Mouse (Mus musculus) kidney, embryonic 16.5 days (tissue): ENCODE measurements around the gene Ttc39d. TPM values are rescaled to one million over a fixed set of nuclear protein-coding genes. Genes with fewer than 3 reads are reported as not detected.
"Not testable (repeated sequence)": the region's sequence is repeated elsewhere in the genome, so short reads cannot be mapped to it uniquely, and the experiment has no call there.

Experiments used
- ATAC-seq: fragments of 200-750 bp; cut with Nextera tagmentation; 2 replicates; pipeline ENCODE4 v1.8.0; 2017; ENCODE audit warnings: moderate TSS enrichment; ENCODE audit not compliant: low FRiP score, low TSS enrichment
- H3K27ac ChIP-seq: fragments of 300-500 bp; sonication (generic); 2 replicates; pipeline ENCODE4 v1.5.1; 2014; ENCODE audit warnings: low read length
- H3K27me3 ChIP-seq: fragments of 300-500 bp; sonication (generic); 2 replicates; pipeline ENCODE4 v1.6.1; 2014; ENCODE audit warnings: low read length, control low read depth, mixed read lengths; ENCODE audit not compliant: insufficient read depth
- H3K36me3 ChIP-seq: fragments of 300-500 bp; sonication (generic); 2 replicates; pipeline ENCODE4 v1.6.1; 2014; ENCODE audit warnings: low read length, control low read depth, mixed read lengths; ENCODE audit not compliant: insufficient read depth
- H3K4me1 ChIP-seq: fragments of 300-500 bp; sonication (generic); 2 replicates; pipeline ENCODE4 v1.6.1; 2014; ENCODE audit warnings: low read length, control low read depth, mixed read lengths; ENCODE audit not compliant: insufficient read depth
- H3K4me2 ChIP-seq: fragments of 300-500 bp; sonication (generic); replicated peaks from 2 replicates; pipeline ENCODE4 v1.6.1; 2014; ENCODE audit warnings: low read depth, low read length
- H3K4me3 ChIP-seq: fragments of 300-500 bp; sonication (generic); 2 replicates; pipeline ENCODE4 v1.5.1; 2014; ENCODE audit warnings: mild to moderate bottlenecking, low read length
- H3K9ac ChIP-seq: fragments of 300-500 bp; sonication (generic); replicated peaks from 2 replicates; pipeline ENCODE4 v1.6.1; 2014; ENCODE audit warnings: low read length
- H3K9me3 ChIP-seq: fragments of 300-500 bp; sonication (generic); 2 replicates; pipeline ENCODE4 v1.6.1; 2016; ENCODE audit warnings: low read length, control low read depth
- WGBS: fragments of 180-500 bp; shearing (Covaris S2); extraction: QIAGEN DNeasy Blood & Tissue Kit; methylation state at CpG from one replicate; pipeline ENCODE4 v1.1.7; 2014; 5-methylcytosine and 5-hydroxymethylcytosine counted together
- polyA plus RNA-seq: library from polyadenylated mRNA; unstranded; fragments of >200 nt; fragmentation: Nextera tagmentation; extraction: Ambion mirVana; gene quantifications from 2 replicates; pipeline ENCODE4 v1.2.1, GENCODE M21; 2015

Ttc39d gene
- polyA plus RNA-seq, 1 experiment from 2014 or later: not detected

DNA sequence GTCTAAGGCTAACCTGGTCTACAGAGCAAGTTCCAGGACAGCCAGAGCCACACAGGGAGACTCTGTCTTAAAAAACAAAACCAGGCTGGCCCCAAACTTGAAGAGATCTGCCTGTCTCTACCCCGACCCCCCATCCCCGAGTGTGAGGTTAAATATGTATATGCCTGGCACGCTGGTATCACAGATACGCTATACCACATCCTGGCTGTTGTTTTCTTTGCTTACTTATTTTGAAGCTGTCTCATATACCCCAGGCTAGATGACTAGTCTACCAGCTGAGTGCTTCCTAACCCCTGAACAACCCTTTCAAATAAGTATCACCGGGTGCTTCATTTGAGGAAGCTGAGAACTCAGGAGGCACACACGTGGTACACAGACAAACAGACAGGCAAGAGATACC, 37.5 kb upstream of the Ttc39d start:
- WGBS: 96% methylated on average over 6 of the region's 6 CpGs

DNA sequence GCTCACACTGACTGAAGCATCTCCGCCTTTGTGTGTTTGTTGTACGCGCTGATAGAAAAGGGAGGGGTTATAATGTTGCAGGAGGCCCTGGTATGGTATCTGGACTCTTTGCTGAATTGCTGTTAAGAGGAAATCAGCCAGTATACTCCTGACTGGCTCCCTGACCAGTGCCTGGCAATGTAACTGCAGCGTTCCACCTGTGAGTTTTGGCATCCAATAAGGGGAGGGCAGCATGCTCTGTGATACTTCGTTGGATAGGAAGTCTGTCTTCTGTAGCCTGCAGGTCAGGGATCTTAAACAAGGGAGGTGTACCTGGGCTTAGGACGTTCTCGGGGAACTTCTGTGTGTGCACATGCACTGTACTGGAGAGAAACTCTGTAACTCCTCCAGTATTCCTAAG, 36.3 kb upstream of the Ttc39d start:
- H3K4me2 ChIP-seq: no peak overlapping the region
- H3K27ac ChIP-seq: no peak overlapping the region
- no peak overlapping the region for H3K4me3 ChIP-seq
- H3K36me3 ChIP-seq: no peaks in the 10 kb centered on the region
- ATAC-seq: no peak
- no peak overlapping the region for H3K9ac ChIP-seq
- H3K9me3 ChIP-seq: no peaks in the 10 kb centered on the region
- H3K4me1 ChIP-seq: peaks cover 21% of the 10 kb centered on the region
- WGBS: 92% methylated on average over 7 of the region's 7 CpGs
- H3K27me3 ChIP-seq: no peaks in the 10 kb centered on the region

More for the DNA sequence above, 37.5 kb upstream of the Ttc39d start:
- Histone ChIP-seq H3K27ac (no peak overlapping the region), H3K4me2 (no peak overlapping the region), H3K4me1 (peaks cover 16% of the 10 kb centered on the region), H3K27me3 (no peaks in the 10 kb centered on the region), H3K9ac (no peak overlapping the region), H3K9me3 (no peaks in the 10 kb centered on the region), H3K36me3 (no peaks in the 10 kb centered on the region), H3K4me3 (no peak overlapping the region)
- ATAC-seq: no peak

DNA sequence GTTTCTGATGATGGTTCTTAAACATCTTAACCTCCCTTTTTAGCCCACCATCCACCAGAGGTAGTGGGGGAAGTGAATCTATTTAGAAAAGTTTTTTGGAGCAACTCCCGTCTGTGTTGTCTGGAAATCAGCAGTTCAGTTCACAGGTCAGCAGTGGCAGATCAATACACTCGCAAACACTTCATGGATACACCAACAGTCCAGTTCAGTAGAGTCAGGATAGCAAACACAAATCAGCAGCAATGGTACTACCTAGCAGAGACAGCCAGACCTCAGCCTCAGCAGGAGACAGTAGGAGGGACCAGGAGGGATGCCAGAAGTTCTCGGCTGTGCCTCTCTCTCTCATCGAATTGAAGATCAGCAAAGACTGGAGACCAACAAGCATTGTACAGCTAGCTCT, 35.3 kb upstream of the Ttc39d start:
- H3K4me3 ChIP-seq: no peak overlapping the region
- no peaks in the 10 kb centered on the region for H3K9me3 ChIP-seq
- WGBS: 84% methylated on average over 4 of the region's 4 CpGs
- H3K4me1 ChIP-seq: peaks cover 21% of the 10 kb centered on the region
- no peak for ATAC-seq
- H3K4me2 ChIP-seq: no peak overlapping the region
- H3K27me3 ChIP-seq: no peaks in the 10 kb centered on the region
- H3K27ac ChIP-seq: no peak overlapping the region
- H3K36me3 ChIP-seq: no peaks in the 10 kb centered on the region
- no peak overlapping the region for H3K9ac ChIP-seq

DNA sequence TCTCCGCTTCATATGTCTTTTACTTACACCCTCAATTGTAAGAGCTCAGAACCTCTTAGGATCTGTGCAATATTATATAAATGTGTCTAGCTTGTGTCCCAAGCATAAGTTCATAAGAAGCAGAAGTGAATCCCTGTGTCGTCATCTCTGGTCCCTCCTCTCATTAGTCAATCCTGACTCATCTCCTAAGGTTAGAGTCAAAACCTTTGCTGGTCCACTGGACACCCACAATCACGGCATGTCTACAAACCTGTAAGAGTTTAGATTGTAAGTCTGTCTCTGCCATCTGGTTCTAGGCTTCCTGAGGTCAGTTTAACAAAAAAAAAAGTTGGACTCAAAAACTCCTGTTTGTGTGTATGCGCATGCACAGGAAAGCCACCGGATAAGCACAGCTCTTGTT, 34.5 kb upstream of the Ttc39d start:
- Histone ChIP-seq H3K9me3 (no peaks in the 10 kb centered on the region), H3K4me1 (peaks cover 18% of the 10 kb centered on the region), H3K27me3 (no peaks in the 10 kb centered on the region), H3K9ac (no peak overlapping the region), H3K36me3 (no peaks in the 10 kb centered on the region), H3K4me3 (no peak overlapping the region), H3K27ac (no peak overlapping the region), H3K4me2 (no peak overlapping the region)
- ATAC-seq: no peak
- WGBS: 88% methylated on average over 5 of the region's 5 CpGs

DNA sequence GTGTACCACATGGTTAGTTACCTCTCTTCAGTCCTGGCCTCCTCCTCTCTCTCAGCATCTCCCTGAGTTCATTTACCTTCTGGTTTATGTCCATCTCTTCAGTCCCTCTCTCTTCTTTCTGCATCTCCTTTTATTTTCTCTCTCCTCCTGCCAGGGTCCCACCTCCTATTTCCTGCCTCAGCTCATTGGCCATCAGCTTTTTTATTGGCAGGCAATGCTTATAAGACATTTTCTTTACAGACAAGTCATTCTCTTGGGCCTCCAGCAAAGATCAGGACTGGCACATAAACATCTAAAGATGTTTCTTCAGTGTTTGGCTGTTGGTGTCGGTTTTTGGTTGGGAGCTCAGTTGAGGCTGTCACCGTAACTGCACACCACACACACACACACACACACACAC, 33.6 kb upstream of the Ttc39d start:
- Histone ChIP-seq H3K4me1 (peaks cover 9% of the 10 kb centered on the region), H3K4me3 (no peak overlapping the region), H3K9ac (no peak overlapping the region), H3K9me3 (no peaks in the 10 kb centered on the region), H3K27ac (no peak overlapping the region), H3K27me3 (no peaks in the 10 kb centered on the region), H3K36me3 (no peaks in the 10 kb centered on the region), H3K4me2 (no peak overlapping the region)
- ATAC-seq: no peak
- 93% methylated on average over 2 of the region's 2 CpGs for WGBS

GRCm38 (mm10) chr17:80174146-80174545, 33.1 kb upstream of the Ttc39d start:
- WGBS: 75% methylated on average over 3 of the region's 3 CpGs
- Histone ChIP-seq H3K9me3 (no peaks in the 10 kb centered on the region), H3K4me1 (peaks cover 5% of the 10 kb centered on the region), H3K9ac (no peak overlapping the region), H3K4me2 (no peak overlapping the region), H3K4me3 (no peak overlapping the region), H3K27ac (no peak overlapping the region), H3K27me3 (no peaks in the 10 kb centered on the region), H3K36me3 (no peaks in the 10 kb centered on the region)
- no peak for ATAC-seq

- no peaks in the 10 kb centered on the region for H3K27me3 ChIP-seq
- WGBS: 52% methylated on average over 19 of the region's 19 CpGs
- H3K4me1 ChIP-seq: peaks cover 5% of the 10 kb centered on the region
- H3K4me2 ChIP-seq: no peak overlapping the region
- no peaks in the 10 kb centered on the region for H3K9me3 ChIP-seq
- H3K9ac ChIP-seq: no peak overlapping the region
- H3K27ac ChIP-seq: no peak overlapping the region
- H3K4me3 ChIP-seq: no peak overlapping the region
- no peaks in the 10 kb centered on the region for H3K36me3 ChIP-seq
- peak; percentile 63; the same call in 1 of the 2 replicates for ATAC-seq
Measured at GRCm38 (mm10) chr17:80174699-80175385, 32.4 kb upstream of the Ttc39d start.

DNA sequence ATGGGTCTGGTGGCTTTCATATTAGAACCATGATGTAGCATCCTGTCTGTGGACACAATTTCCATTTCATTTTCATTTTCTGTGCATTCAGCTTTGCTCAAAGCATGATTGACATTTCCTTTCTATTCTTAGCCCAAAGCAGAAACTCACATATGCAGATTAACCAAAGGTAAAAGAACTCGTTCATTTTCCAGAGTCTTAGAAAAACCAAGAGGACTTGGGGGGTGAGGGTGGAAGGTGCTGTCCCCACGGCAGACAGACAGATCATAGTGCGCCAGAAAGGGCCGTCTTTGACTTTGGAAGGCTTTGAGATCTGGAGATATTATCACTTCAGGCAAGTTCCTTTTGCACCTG, 31.9 kb upstream of the Ttc39d start:
- no peak overlapping the region for H3K27ac ChIP-seq
- H3K36me3 ChIP-seq: no peaks in the 10 kb centered on the region
- no peaks in the 10 kb centered on the region for H3K9me3 ChIP-seq
- H3K9ac ChIP-seq: no peak overlapping the region
- no peak overlapping the region for H3K4me3 ChIP-seq
- peaks cover 5% of the 10 kb centered on the region for H3K4me1 ChIP-seq
- 85% methylated on average over 4 of the region's 4 CpGs for WGBS
- H3K4me2 ChIP-seq: no peak overlapping the region
- no peaks in the 10 kb centered on the region for H3K27me3 ChIP-seq
- ATAC-seq: no peak

DNA sequence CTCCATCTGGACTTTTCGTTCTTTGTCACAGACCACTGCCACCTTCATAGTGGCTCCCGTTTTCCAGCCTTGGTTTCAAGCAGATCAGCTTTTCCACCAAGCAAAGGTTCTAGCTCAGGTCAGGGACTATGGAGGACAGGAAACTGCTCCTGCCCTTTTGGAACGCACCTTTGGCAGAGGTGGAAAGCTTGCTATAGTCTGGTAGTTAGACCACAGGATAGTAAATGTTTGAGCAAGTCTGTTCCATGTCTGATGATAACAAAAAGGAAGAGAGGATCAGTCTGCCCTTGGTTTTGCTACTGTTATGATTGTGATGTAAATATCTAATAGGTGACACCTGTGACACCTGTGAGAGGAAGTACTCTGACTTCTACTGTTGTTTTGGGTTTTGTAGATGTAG, 31.3 kb upstream of the Ttc39d start:
- H3K4me1 ChIP-seq: peaks cover 5% of the 10 kb centered on the region
- H3K27me3 ChIP-seq: no peaks in the 10 kb centered on the region
- no peak overlapping the region for H3K9ac ChIP-seq
- H3K36me3 ChIP-seq: no peaks in the 10 kb centered on the region
- no peaks in the 10 kb centered on the region for H3K9me3 ChIP-seq
- ATAC-seq: no peak
- H3K4me3 ChIP-seq: no peak overlapping the region
- 81% methylated on average over 3 of the region's 3 CpGs for WGBS
- no peak overlapping the region for H3K27ac ChIP-seq
- H3K4me2 ChIP-seq: no peak overlapping the region

- H3K27me3 ChIP-seq, ATAC-seq, H3K4me2 ChIP-seq, H3K4me3 ChIP-seq, H3K36me3 ChIP-seq, H3K27ac ChIP-seq, H3K4me1 ChIP-seq, H3K9me3 ChIP-seq, H3K9ac ChIP-seq: not testable (repeated sequence)
- 94% methylated on average over 3 of the region's 3 CpGs for WGBS
Measured at GRCm38 (mm10) chr17:80178846-80179245, 28.4 kb upstream of the Ttc39d start.
